Mouse (Mus musculus) small intestine, adult 2 months (tissue): ENCODE data around the gene App. TPM values are rescaled to one million over a fixed set of nuclear protein-coding genes. Genes with fewer than 3 reads are reported as not detected.

Experiments
- H3K27ac ChIP-seq: fragments of 200-500 bp; 2 replicates; pipeline ENCODE4 v1.5.1; 2012; ENCODE audit warnings: low read depth, low read length, control low read depth, inconsistent platforms; ENCODE audit not compliant: insufficient read depth
- H3K27me3 ChIP-seq: fragments of 200-500 bp; 2 replicates; pipeline ENCODE4 v1.6.1; 2012; ENCODE audit warnings: mild to moderate bottlenecking, moderate library complexity, low read length, inconsistent platforms; ENCODE audit not compliant: control insufficient read depth, insufficient read depth
- H3K36me3 ChIP-seq: fragments of 200-500 bp; 2 replicates; pipeline ENCODE4 v1.6.1; 2012; ENCODE audit warnings: mild to moderate bottlenecking, low read length, control low read depth, inconsistent platforms; ENCODE audit not compliant: control insufficient read depth, insufficient read depth
- H3K4me1 ChIP-seq: fragments of 200-500 bp; 2 replicates; pipeline ENCODE4 v1.6.1; 2012; ENCODE audit warnings: low read length, inconsistent platforms, mixed read lengths; ENCODE audit not compliant: control insufficient read depth, insufficient read depth, insufficient read length
- H3K4me3 ChIP-seq: fragments of 200-500 bp; 2 replicates; pipeline ENCODE4 v1.5.1; 2012; ENCODE audit warnings: low read depth, mild to moderate bottlenecking, control low read depth, inconsistent platforms, low read length, moderate library complexity
- CTCF ChIP-seq: fragments of 200-500 bp; IDR thresholded peaks from 2 replicates; pipeline ENCODE4 v1.5.1; 2012; ENCODE audit warnings: low read depth, mild to moderate bottlenecking, control low read depth, inconsistent platforms, low read length, moderate library complexity, mixed read lengths; ENCODE audit not compliant: insufficient replicate concordance, insufficient read length; ENCODE audit errors: extremely low read depth
- POLR2A ChIP-seq: fragments of 200-500 bp; IDR thresholded peaks from 2 replicates; pipeline ENCODE4 v1.6.1; 2012; ENCODE audit warnings: low read depth, mild to moderate bottlenecking, control low read depth, inconsistent platforms, low read length, moderate library complexity
- WGBS: fragments of 180-500 bp; shearing (Covaris S2); methylation state at CpG from one replicate; pipeline ENCODE4 v1.1.7; 2018; 5-methylcytosine and 5-hydroxymethylcytosine counted together
- polyA plus RNA-seq: library from polyadenylated mRNA; depleted of rRNA; stranded (reverse); fragments of >200 nt; gene quantifications from 2 replicates; pipeline ENCODE4 v1.2.3, GENCODE M21; 2012

Gene App
- polyA plus RNA-seq, 1 experiment = 387 TPM

DNA sequence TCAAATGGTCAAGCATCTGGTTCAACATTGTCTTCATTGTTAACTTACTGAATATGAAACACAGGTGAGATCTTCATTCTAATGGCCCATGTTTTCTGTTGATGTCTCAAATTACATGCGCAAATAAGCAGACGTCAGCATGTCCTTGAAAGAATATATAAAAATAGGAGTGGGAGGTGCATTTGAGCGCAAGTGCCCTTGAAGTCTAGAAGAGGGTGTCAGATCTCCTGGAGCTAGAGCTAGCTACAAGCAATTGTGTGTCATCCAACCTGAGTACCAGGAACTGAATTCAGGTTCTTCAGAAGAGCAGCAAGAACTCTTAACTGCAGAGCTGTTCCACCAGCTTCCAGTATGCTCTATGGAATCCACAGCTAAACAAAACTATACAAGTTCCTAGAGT is 72.0 kb downstream of the App start:
- no peaks in the 10 kb centered on the region for H3K27me3 ChIP-seq
- no peak overlapping the region for H3K4me3 ChIP-seq
- no peak overlapping the region for H3K27ac ChIP-seq
- 0 out of 2 replicates have a peak, but pooled peaks cover 3% of the 10 kb centered on the region for H3K4me1 ChIP-seq
- H3K36me3 ChIP-seq = peaks cover 24% of the 10 kb centered on the region
- WGBS = 96% methylated on average over 3 of the region's 3 CpGs
- TF ChIP-seq POLR2A (no peak), CTCF (no peak)

DNA sequence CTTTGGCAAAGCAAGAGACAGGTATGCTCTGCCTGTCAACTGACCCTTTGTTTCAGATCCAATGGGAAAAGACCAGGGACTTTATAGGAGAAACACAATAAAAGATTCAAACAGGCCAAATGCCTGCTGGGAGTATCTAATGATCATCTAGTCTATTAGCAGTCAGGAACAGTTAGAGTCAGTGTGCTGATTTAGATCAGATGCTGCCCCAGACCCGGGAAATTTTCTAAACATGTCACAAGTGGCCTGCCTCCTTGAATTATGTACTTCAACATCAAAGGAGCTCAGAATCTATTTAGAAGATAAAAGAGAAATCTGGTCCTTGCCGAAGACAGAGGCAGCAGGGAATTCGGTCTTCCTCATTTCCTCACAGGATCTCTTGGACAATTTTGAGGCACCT is 72.8 kb downstream of the App start:
- Histone ChIP-seq H3K4me1 (peaks cover 3% of the 10 kb centered on the region; the same call in 1 of the 2 replicates), H3K27ac (no peak overlapping the region), H3K36me3 (peaks cover 24% of the 10 kb centered on the region), H3K27me3 (no peaks in the 10 kb centered on the region), H3K4me3 (no peak overlapping the region)
- 73% methylated on average over 3 of the region's 3 CpGs for WGBS
- TF ChIP-seq POLR2A (no peak), CTCF (no peak)

GRCm38 (mm10) chr16:85099487-85099886 is 74.1 kb downstream of the App start:
- H3K4me1 ChIP-seq = peaks cover 3% of the 10 kb centered on the region; the same call in 1 of the 2 replicates
- no peak overlapping the region for H3K27ac ChIP-seq
- 81% methylated on average over 7 of the region's 7 CpGs for WGBS
- peaks cover 24% of the 10 kb centered on the region for H3K36me3 ChIP-seq
- TF ChIP-seq CTCF = no peak
- TF ChIP-seq POLR2A = no peak
- no peak overlapping the region for H3K4me3 ChIP-seq
- no peaks in the 10 kb centered on the region for H3K27me3 ChIP-seq

- 85% methylated on average over 7 of the region's 7 CpGs for whole genome bisulfite sequencing
- no peaks in the 10 kb centered on the region for H3K27me3 ChIP-seq
- H3K4me1 ChIP-seq = peaks cover 3% of the 10 kb centered on the region; the same call in 1 of the 2 replicates
- no peak overlapping the region for H3K4me3 ChIP-seq
- peaks cover 24% of the 10 kb centered on the region for H3K36me3 ChIP-seq
- no peak for TF ChIP-seq POLR2A
- TF ChIP-seq CTCF = no peak
- no peak overlapping the region for H3K27ac ChIP-seq
Measured at GRCm38 (mm10) chr16:85099044-85099443, 74.5 kb downstream of the App start.

- H3K36me3 ChIP-seq = peaks cover 13% of the 10 kb centered on the region
- no peak for TF ChIP-seq CTCF
- TF ChIP-seq POLR2A = no peak
- H3K4me1 ChIP-seq = peaks cover 12% of the 10 kb centered on the region; the same call in 1 of the 2 replicates
- H3K4me3 ChIP-seq = no peak overlapping the region
- H3K27ac ChIP-seq = no peak overlapping the region
- H3K27me3 ChIP-seq = no peaks in the 10 kb centered on the region
- 88% methylated on average over 6 of the region's 6 CpGs for WGBS
Measured at GRCm38 (mm10) chr16:85096396-85096795, 77.2 kb downstream of the App start.

DNA sequence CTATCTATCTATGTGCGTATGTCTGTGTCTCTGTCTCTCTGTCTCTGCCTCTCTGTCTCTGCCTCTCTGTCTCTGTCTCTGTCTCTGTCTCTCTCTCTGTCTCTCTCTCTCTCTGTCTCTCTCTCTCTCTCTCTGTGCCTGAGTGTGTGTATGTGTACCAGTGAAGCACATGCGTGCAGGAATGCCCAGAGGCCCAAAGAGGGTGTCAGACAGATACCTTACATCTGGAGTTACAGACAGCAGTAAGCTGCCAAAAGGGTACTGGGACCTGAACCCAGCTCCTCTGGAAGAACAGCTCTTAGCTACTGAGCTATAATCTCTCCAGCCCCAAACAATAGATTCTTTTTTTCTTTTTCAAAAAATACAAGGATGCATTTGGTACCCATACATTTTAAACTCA is 77.6 kb downstream of the App start:
- Histone ChIP-seq H3K27me3 (no peaks in the 10 kb centered on the region), H3K4me3 (no peak overlapping the region), H3K4me1 (peaks cover 16% of the 10 kb centered on the region; the same call in 1 of the 2 replicates), H3K36me3 (peaks cover 11% of the 10 kb centered on the region), H3K27ac (no peak overlapping the region)
- 80% methylated on average over 2 of the region's 2 CpGs for WGBS
- TF ChIP-seq POLR2A = no peak
- no peak for TF ChIP-seq CTCF

DNA sequence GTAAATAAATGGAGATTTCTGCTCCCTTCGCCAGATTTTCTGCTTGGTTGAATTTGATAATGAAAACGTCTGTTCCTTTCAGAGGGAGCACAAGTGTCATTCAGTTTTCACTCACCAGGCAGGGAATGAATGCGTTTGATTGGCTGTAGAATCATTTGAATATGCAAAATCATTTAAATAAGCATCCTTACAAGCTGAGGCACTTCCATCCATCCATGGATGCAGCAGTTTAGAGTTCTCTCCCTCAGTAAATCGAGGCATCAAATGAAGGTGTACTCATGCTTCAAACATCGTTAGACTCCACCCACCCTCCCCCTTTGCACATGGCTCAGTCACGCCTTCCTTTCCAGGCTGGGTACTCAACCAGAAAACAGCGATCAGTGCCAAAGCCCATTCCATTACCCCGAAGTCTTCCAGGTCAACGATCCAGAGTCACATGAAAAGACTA is 80.9 kb downstream of the App start:
- Histone ChIP-seq H3K27me3 (no peaks in the 10 kb centered on the region), H3K36me3 (peaks cover 2% of the 10 kb centered on the region), H3K27ac (0 out of 2 replicates have a peak overlapping the region, but pooled peaks have one; percentile 12), H3K4me3 (no peak overlapping the region), H3K4me1 (peaks cover 16% of the 10 kb centered on the region; the same call in 1 of the 2 replicates)
- WGBS = 27% methylated on average over 9 of the region's 9 CpGs
- TF ChIP-seq CTCF = no peak
- no peak for TF ChIP-seq POLR2A
